Mouse (Mus musculus) inflammation-experienced regulatory T-cells, adult 6 months (primary cell): ENCODE results near the gene Pip5k1b. TPM values are rescaled to one million over a fixed set of nuclear protein-coding genes. Genes with fewer than 3 reads are reported as not detected.

Source experiments
- ATAC-seq: one replicate; pipeline ENCODE4 v1.8.0; 2017
- polyA plus RNA-seq, 3 experiments: library from polyadenylated mRNA; unstranded; fragments of 100-300 nt; shearing (Covaris generic); gene quantifications; one replicate each; pipeline ENCODE4 v1.2.1; 2017

The Pip5k1b gene
- polyA plus RNA-seq, 3 experiments from 2014 or later, result 0.36 to 9.4 (median 6.9) TPM

GRCm38 (mm10) chr19:24517057-24517456 lies 38.6 kb downstream of the Pip5k1b start:
- ATAC-seq, result no peak

GRCm38 (mm10) chr19:24515941-24516340 lies 39.7 kb downstream of the Pip5k1b start:
- ATAC-seq, result no peak

- ATAC-seq, result no peak
These were observed 40.7 kb downstream of the Pip5k1b start for GRCm38 (mm10) chr19:24514661-24515642.

GRCm38 (mm10) chr19:24513105-24513843 lies 42.4 kb downstream of the Pip5k1b start:
- no peak for ATAC-seq

GRCm38 (mm10) chr19:24511939-24512338 lies 43.7 kb downstream of the Pip5k1b start:
- ATAC-seq, result no peak

GRCm38 (mm10) chr19:24509391-24509790 lies 46.3 kb downstream of the Pip5k1b start:
- ATAC-seq, result no peak

- ATAC-seq, result no peak
These were observed 47.4 kb downstream of the Pip5k1b start for GRCm38 (mm10) chr19:24508087-24508767.

GRCm38 (mm10) chr19:24502736-24503421 lies 52.8 kb downstream of the Pip5k1b start:
- no peak for ATAC-seq

- ATAC-seq, result no peak
These were observed 54.1 kb downstream of the Pip5k1b start for GRCm38 (mm10) chr19:24501525-24501924.

GRCm38 (mm10) chr19:24500431-24500830 lies 55.2 kb downstream of the Pip5k1b start:
- ATAC-seq, result no peak

- no peak for ATAC-seq
These were observed 56.4 kb downstream of the Pip5k1b start for GRCm38 (mm10) chr19:24499291-24499690.

GRCm38 (mm10) chr19:24493887-24494286 lies 61.8 kb downstream of the Pip5k1b start:
- no peak for ATAC-seq

- ATAC-seq, result no peak
These were observed 63.8 kb downstream of the Pip5k1b start for GRCm38 (mm10) chr19:24491824-24492223.

GRCm38 (mm10) chr19:24490275-24490674 lies 65.4 kb downstream of the Pip5k1b start:
- no peak for ATAC-seq

GRCm38 (mm10) chr19:24486433-24487296 lies 69.0 kb downstream of the Pip5k1b start:
- ATAC-seq, result no peak

GRCm38 (mm10) chr19:24484612-24485194 lies 71.0 kb downstream of the Pip5k1b start:
- ATAC-seq, result no peak

GRCm38 (mm10) chr19:24480916-24481315 lies 74.8 kb downstream of the Pip5k1b start:
- ATAC-seq, result no peak

- ATAC-seq, result peak; percentile 77
These were observed 78.5 kb downstream of the Pip5k1b start, which contains the start of gene Fam122a for GRCm38 (mm10) chr19:24476929-24477882. Gene Fam122a (minus strand): TSS chr19:24477356.

- peak; percentile 57 for ATAC-seq
These were observed 79.2 kb downstream of the Pip5k1b start for GRCm38 (mm10) chr19:24476461-24476860.
